Comparison of ENCODE assay signal across 15 mouse cellular contexts in the genomic region with DNA sequence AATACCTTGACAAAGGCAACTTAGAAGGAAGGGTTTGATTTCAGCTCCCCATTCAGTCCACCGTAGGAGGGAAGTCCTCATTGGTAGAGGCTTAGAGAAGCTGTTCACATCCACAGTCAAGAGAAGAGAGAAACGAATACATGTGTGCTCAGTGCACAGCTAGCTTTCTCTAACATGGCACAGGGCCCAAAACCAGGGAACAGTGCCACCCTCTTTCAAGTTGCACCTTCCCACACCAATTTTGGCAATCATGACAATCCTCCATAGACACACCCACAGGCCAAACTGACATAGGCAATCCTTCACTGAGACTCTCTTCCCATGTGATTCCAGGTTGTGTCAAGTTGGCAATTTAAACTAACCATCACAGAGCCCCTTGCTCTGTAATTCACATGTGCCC.
DNase-seq lines count a peak whose midpoint lies in the region.
"Had no signal": no experiment of that assay in that cellular context is flagged by ENCODE, and none has a peak within 500 bp of the region (broad histone marks: within the 10 kb centered on the region; RNA-seq: fewer than 3 reads in every experiment).

No protein-coding gene starts in this region.

- DNase-seq in frontal cortex, postnatal 36 days (ENCODE audit: low spot score in 2 of 2), result peak; percentile 19 to 30
- no peak for DNase-seq in frontal cortex, postnatal 14 days (ENCODE audit: low spot score in 2 of 2)
- DNase-seq in right cerebral cortex, adult 2 months (ENCODE audit: low spot score in 2 of 2), result peak; percentile 17 to 32
- no peak for DNase-seq in right cerebral cortex, postnatal 25 days
- peak; percentile 17 for DNase-seq in gonadal fat pad, adult 2 months (ENCODE audit: low read depth)
- DNase-seq in urinary bladder, postnatal 4 days (ENCODE audit: low spot score in 2 of 2), result no peak
- DNase-seq: adrenal gland, adult 2 months; adrenal gland, postnatal 25 days; cerebellum, adult 18-20 months; cerebellum, adult 9-10 months; forebrain, postnatal 0 days; gastrocnemius, postnatal 25 days; heart, adult 2 months; heart, postnatal 14 days; heart, postnatal 4 days had no signal

Comparison
In these comparisons a context has a peak if more than half of its experiments do, and no peak if none do; other contexts are left out.
1. DNase-seq: peak in frontal cortex, postnatal 36 days (2 of 2), right cerebral cortex, adult 2 months (2 of 2) and gonadal fat pad, adult 2 months (single experiment); none in frontal cortex, postnatal 14 days (0 of 2), right cerebral cortex, postnatal 25 days (single experiment) and urinary bladder, postnatal 4 days (0 of 2).